Mouse (Mus musculus) midbrain, embryonic 11.5 days (tissue): Measurements from ENCODE around the gene Gm10118. TPM values are rescaled to one million over a fixed set of nuclear protein-coding genes. Genes with fewer than 3 reads are reported as not detected.

ENCODE experiments used
- ATAC-seq: fragments of 200-750 bp; cut with Nextera tagmentation; 2 replicates; pipeline ENCODE4 v1.8.0; 2017; ENCODE audit warnings: moderate TSS enrichment, moderate library complexity; ENCODE audit not compliant: low FRiP score
- DNase-seq: peaks from one replicate; pipeline ENCODE4 v3.0.0; 2015; ENCODE audit warnings: low spot score; ENCODE audit errors: missing footprints
- H3K27ac ChIP-seq: fragments of 300-500 bp; sonication (generic); 2 replicates; pipeline ENCODE4 v1.5.1; 2014; ENCODE audit warnings: low read depth, low read length
- H3K27me3 ChIP-seq: fragments of 300-500 bp; sonication (generic); 2 replicates; pipeline ENCODE4 v1.6.1; 2014; ENCODE audit warnings: mild to moderate bottlenecking, low read length, moderate library complexity, mixed read lengths; ENCODE audit not compliant: control insufficient read depth, insufficient read depth
- H3K36me3 ChIP-seq: fragments of 300-500 bp; sonication (generic); 2 replicates; pipeline ENCODE4 v1.6.1; 2014; ENCODE audit warnings: mild to moderate bottlenecking, low read length, moderate library complexity, mixed read lengths; ENCODE audit not compliant: control insufficient read depth, insufficient read depth
- H3K4me1 ChIP-seq: fragments of 300-500 bp; sonication (generic); 2 replicates; pipeline ENCODE4 v1.6.1; 2014; ENCODE audit warnings: low read length; ENCODE audit not compliant: control insufficient read depth, insufficient read depth
- H3K4me2 ChIP-seq: fragments of 300-500 bp; sonication (generic); 2 replicates; pipeline ENCODE4 v1.6.1; 2014; ENCODE audit warnings: mild to moderate bottlenecking, moderate library complexity
- H3K4me3 ChIP-seq: fragments of 300-500 bp; sonication (generic); 2 replicates; pipeline ENCODE4 v1.5.1; 2014; ENCODE audit warnings: low read depth, low read length
- H3K9ac ChIP-seq: fragments of 300-500 bp; sonication (generic); 2 replicates; pipeline ENCODE4 v1.6.1; 2014; ENCODE audit warnings: low read length
- H3K9me3 ChIP-seq: fragments of 300-500 bp; sonication (generic); 2 replicates; pipeline ENCODE4 v1.6.1; 2016; ENCODE audit warnings: low read length; ENCODE audit not compliant: control insufficient read depth
- WGBS: fragments of 180-500 bp; shearing (Covaris S2); extraction: QIAGEN DNeasy Blood & Tissue Kit; methylation state at CpG from one replicate; pipeline ENCODE4 v1.1.7; 2014; 5-methylcytosine and 5-hydroxymethylcytosine counted together
- polyA plus RNA-seq: library from polyadenylated mRNA; unstranded; fragments of >200 nt; fragmentation: Nextera tagmentation; extraction: Ambion mirVana; gene quantifications from 2 replicates; pipeline ENCODE4 v1.2.1, GENCODE M21; 2014

The Gm10118 gene
- polyA plus RNA-seq, 1 experiment from 2014 or later: 0.07 TPM

- Histone ChIP-seq H3K9me3 (no peaks in the 10 kb centered on the region), H3K27me3 (no peaks in the 10 kb centered on the region), H3K27ac (no peak overlapping the region), H3K4me1 (no peaks in the 10 kb centered on the region), H3K9ac (no peak overlapping the region), H3K4me3 (no peak overlapping the region), H3K36me3 (no peaks in the 10 kb centered on the region), H3K4me2 (no peak overlapping the region)
- ATAC-seq (no peak), DNase-seq (no peak)
Observed at GRCm38 (mm10) chr10:63899891-63900290, 27.3 kb downstream of the Gm10118 start.

GRCm38 (mm10) chr10:63894612-63895011 is 32.6 kb downstream of the Gm10118 start:
- no peaks in the 10 kb centered on the region for H3K9me3 ChIP-seq
- no peak overlapping the region for H3K4me2 ChIP-seq
- H3K36me3 ChIP-seq: no peaks in the 10 kb centered on the region
- ATAC-seq (no peak), DNase-seq (no peak)
- no peaks in the 10 kb centered on the region for H3K4me1 ChIP-seq
- no peak overlapping the region for H3K9ac ChIP-seq
- H3K27ac ChIP-seq: no peak overlapping the region
- H3K4me3 ChIP-seq: no peak overlapping the region
- 92% methylated on average over 5 of the region's 5 CpGs for WGBS
- no peaks in the 10 kb centered on the region for H3K27me3 ChIP-seq

GRCm38 (mm10) chr10:63886449-63887088 is 40.7 kb downstream of the Gm10118 start:
- no peak overlapping the region for H3K4me3 ChIP-seq
- DNase-seq: no peak
- H3K27me3 ChIP-seq: no peaks in the 10 kb centered on the region
- H3K9ac ChIP-seq: no peak overlapping the region
- no peaks in the 10 kb centered on the region for H3K9me3 ChIP-seq
- 89% methylated on average over 23 of the region's 23 CpGs for WGBS
- no peaks in the 10 kb centered on the region for H3K4me1 ChIP-seq
- no peak overlapping the region for H3K4me2 ChIP-seq
- H3K27ac ChIP-seq: no peak overlapping the region
- H3K36me3 ChIP-seq: no peaks in the 10 kb centered on the region
- ATAC-seq: no peak

- ATAC-seq (no peak), DNase-seq (no peak)
- Histone ChIP-seq H3K4me1 (no peaks in the 10 kb centered on the region), H3K9me3 (no peaks in the 10 kb centered on the region), H3K9ac (no peak overlapping the region), H3K4me2 (no peak overlapping the region), H3K4me3 (no peak overlapping the region), H3K27me3 (no peaks in the 10 kb centered on the region), H3K36me3 (no peaks in the 10 kb centered on the region), H3K27ac (no peak overlapping the region)
- 74% methylated on average over 5 of the region's 5 CpGs for WGBS
Observed at GRCm38 (mm10) chr10:63880462-63880903, 46.8 kb downstream of the Gm10118 start.

Other genes with a start within 250 kb of the Gm10118 start
- 2.1 and 2.6 TPM in 2 replicates for gene Lrrtm3, start 162.8 kb upstream of the Gm10118 start, polyA plus RNA-seq